Mouse (Mus musculus) ovary, adult 2 months (tissue): ENCODE data around the gene Ccng2. TPM values are rescaled to one million over a fixed set of nuclear protein-coding genes. Genes with fewer than 3 reads are reported as not detected.

ENCODE experiments used
- polyA plus RNA-seq: library from polyadenylated mRNA; depleted of rRNA; stranded (reverse); fragments of >200 nt; gene quantifications from 2 replicates; pipeline ENCODE4 v1.2.3, GENCODE M21; 2012; rRNA removed

The Ccng2 gene
- 17.8 and 76.5 TPM in 2 replicates for polyA plus RNA-seq

GRCm38 (mm10) chr5:93266883-93267704 is at the start of gene Ccng2:
TSS of gene Ccng2 (plus strand) at chr5:93267257.

Other genes with a start within 250 kb of the Ccng2 start
- gene Sowahb, start 222.2 kb upstream of the Ccng2 start, polyA plus RNA-seq, result 0.43 and 0.67 TPM in 2 replicates
- gene Sept11, start 173.8 kb upstream of the Ccng2 start, polyA plus RNA-seq, result 40.9 and 59.1 TPM in 2 replicates
- gene Ccni, start 60.8 kb upstream of the Ccng2 start, polyA plus RNA-seq, result 137 and 245 TPM in 2 replicates
- gene 2010109A12Rik, start 60.7 kb upstream of the Ccng2 start, polyA plus RNA-seq, result not detected in 2 replicates